21 mouse cellular contexts compared by ENCODE assay signal in the genomic region with DNA sequence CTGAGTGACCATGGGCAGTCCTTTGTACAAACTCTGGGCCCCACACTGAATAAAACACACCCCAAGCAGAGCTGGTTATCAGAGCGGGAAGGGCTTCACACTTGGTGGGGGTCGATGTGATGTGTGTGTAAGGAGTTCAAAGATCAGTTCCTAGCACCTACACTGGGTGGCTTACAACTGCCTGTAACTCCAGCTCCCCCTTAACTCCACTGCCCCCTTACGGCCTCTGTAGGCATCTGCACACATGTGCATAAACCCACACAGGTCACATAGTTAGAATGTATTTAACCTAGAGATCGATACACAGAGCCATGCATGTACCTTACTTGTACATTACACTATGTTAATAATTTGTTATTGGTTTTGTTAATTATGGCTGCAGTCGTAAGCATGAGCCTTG. TPM values are rescaled to one million over a fixed set of nuclear protein-coding genes. Genes with fewer than 3 reads are reported as not detected.
"Had no signal": no experiment of that assay in that cellular context is flagged by ENCODE, and none has a peak within 500 bp of the region (broad histone marks: within the 10 kb centered on the region; RNA-seq: fewer than 3 reads in every experiment).

No protein-coding gene starts in this region.

- H3K9me3 ChIP-seq: limb, embryonic 10.5 days; limb, embryonic 13.5 days; liver, embryonic 15.5 days; midbrain, embryonic 10.5 days; midbrain, embryonic 13.5 days had no signal

- H3K27me3 ChIP-seq: limb, embryonic 13.5 days; liver, embryonic 15.5 days; midbrain, embryonic 13.5 days had no signal

- H3K4me3 ChIP-seq: limb, embryonic 10.5 days; limb, embryonic 13.5 days; liver, embryonic 15.5 days; megakaryocyte, embryonic 14.5 days; midbrain, embryonic 10.5 days; midbrain, embryonic 13.5 days had no signal

- H3K4me1 ChIP-seq: limb, embryonic 10.5 days; limb, embryonic 13.5 days; liver, embryonic 15.5 days; midbrain, embryonic 13.5 days had no signal

- H3K4me2 ChIP-seq: limb, embryonic 13.5 days; liver, embryonic 15.5 days; midbrain, embryonic 13.5 days had no signal

- H3K27ac ChIP-seq: limb, embryonic 10.5 days; limb, embryonic 13.5 days; liver, embryonic 15.5 days; macrophage; midbrain, embryonic 10.5 days; midbrain, embryonic 13.5 days; stomach, postnatal 0 days had no signal

- DNase-seq: kidney, adult 11 months; kidney, adult 8-10 months; kidney, postnatal 14 days; kidney, postnatal 4 days; layer of hippocampus, adult 9-11 months; liver; lung, adult 2 months; right cerebral cortex, adult 18-20 months; right cerebral cortex, postnatal 14 days; right cerebral cortex, postnatal 4 days; thymus, adult 2 months; thymus, postnatal 14 days; thymus, postnatal 4 days had no signal

- H3K9ac ChIP-seq: limb, embryonic 13.5 days; liver, embryonic 15.5 days; midbrain, embryonic 13.5 days had no signal

- ATAC-seq: midbrain, embryonic 13.5 days had no signal

- H3K36me3 ChIP-seq: limb, embryonic 10.5 days; limb, embryonic 13.5 days; liver, embryonic 15.5 days; midbrain, embryonic 10.5 days; midbrain, embryonic 13.5 days had no signal

RNA-seq across cellular contexts. Expression of gene Crhbp, which starts 56.5 kb away (rescaled TPM):
- polyA plus RNA-seq: lung, adult 2 months; macrophage had no signal
